Mouse (Mus musculus) thymus, adult 2 months (tissue): ENCODE data around the gene Mark3.

Experiments used
- CTCF ChIP-seq: fragments of 200-500 bp; IDR thresholded peaks from 2 replicates; pipeline ENCODE4 v1.5.1; 2012; ENCODE audit warnings: mild to moderate bottlenecking, control low read depth, low read length, moderate library complexity, borderline replicate concordance; ENCODE audit not compliant: control insufficient read depth, poor library complexity, insufficient read depth; ENCODE audit errors: extremely low read depth
- POLR2A ChIP-seq: fragments of 200-500 bp; IDR thresholded peaks from 2 replicates; pipeline ENCODE4 v1.6.1; 2012; ENCODE audit warnings: mild to moderate bottlenecking, low read length, control low read depth, moderate library complexity; ENCODE audit not compliant: control insufficient read depth, poor library complexity, insufficient read depth; ENCODE audit errors: extremely low read depth

- TF ChIP-seq POLR2A (no peak), CTCF (no peak)
These were observed 113.7 kb downstream of the Mark3 start for GRCm38 (mm10) chr12:111688069-111688428.
